Mouse (Mus musculus): ENCODE data around the gene Olfr1206. TPM values are rescaled to one million over a fixed set of nuclear protein-coding genes. Genes with fewer than 3 reads are reported as not detected.

Olfr1206 gene
- not detected in 2 replicates for polyA plus RNA-seq (2012; rRNA removed)

DNA sequence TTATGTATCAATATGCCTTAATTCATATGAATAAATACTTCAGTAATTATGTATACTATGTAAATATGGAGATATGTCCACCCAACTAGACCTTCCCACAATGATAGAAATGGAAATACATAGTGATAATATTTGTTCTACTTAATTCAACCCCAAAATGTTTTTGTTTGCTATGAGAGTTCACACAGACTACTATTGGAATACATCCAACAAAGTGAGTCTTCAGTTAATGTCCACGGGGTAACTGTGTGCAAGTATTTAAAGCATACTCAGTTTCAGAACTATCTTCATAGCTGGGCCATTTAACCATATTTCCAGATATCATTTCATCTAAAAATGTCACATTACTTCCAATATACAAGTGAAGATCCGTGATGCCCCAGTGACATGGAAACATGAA, at the start of gene Olfr1206:
Gene Olfr1206 (plus strand): TSS at position 301 of the 400 bp plus-strand sequence.
- no peak for DNase-seq (ENCODE audit: low read depth)

DNA sequence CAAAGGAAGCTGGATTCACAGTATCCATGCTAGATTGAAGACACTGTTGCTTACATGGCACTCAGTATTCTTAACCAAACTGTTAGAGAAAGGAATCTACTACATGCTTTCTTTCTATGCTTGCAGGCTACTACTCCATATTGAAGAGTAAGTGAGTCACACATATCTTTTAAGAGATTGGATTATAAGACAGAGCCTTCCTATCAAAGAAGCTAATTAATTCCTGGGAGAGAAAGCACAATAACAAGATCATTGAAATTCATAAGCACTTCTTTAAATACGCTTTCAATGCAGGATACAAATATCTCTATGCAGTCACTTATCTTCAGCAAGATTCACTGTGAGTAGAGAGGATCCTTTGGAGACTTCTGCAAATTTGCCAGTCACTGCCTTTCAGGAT, 48.8 kb upstream of the Olfr1206 start, which contains the start of gene Olfr1202:
Gene Olfr1202 (plus strand): TSS at position 301 of the 400 bp plus-strand sequence.
- DNase-seq (ENCODE audit: low read depth) = no peak

DNA sequence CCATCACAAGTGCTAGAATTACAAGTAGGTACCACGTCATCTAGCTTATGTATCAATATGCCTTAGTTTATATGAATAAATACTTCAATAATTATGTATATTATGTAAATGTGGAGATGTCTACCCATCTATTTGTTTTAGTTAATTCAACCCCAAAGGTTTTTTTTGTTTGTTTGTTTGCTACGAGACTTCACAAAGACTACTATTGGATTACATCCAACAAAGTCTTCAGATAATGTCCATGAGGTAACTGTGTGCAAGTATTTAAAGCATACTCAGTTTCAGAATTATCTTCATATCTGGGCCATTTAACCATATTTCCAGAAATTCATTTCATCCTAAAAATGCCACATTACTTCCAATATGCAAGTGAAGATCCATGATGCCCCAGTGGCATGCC, 33.6 kb upstream of the Olfr1206 start, which contains the start of gene Olfr1205:
Gene Olfr1205 (plus strand): TSS at position 301 of the 400 bp plus-strand sequence.
- DNase-seq (ENCODE audit: low read depth) = no peak

DNA sequence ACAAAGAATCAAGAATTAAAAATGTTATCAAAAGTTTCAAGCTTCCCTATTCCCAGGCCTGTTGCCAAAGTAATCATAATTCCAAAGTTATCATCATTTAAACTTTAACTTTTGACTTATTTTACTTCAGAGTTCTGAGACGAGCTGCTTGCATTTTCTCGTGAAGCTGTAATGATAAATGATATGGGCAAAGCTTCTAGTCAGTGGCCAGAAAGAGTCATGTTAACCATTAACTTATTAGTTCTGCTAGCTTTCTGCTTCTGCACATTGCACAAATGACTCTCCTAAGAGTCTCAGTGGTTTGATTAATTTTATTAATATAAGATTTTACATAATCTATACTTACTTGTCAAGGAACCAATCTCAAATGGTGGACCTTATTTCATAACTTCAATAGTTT, 24.6 kb upstream of the Olfr1206 start:
- DNase-seq (ENCODE audit: low read depth) = no peak

DNA sequence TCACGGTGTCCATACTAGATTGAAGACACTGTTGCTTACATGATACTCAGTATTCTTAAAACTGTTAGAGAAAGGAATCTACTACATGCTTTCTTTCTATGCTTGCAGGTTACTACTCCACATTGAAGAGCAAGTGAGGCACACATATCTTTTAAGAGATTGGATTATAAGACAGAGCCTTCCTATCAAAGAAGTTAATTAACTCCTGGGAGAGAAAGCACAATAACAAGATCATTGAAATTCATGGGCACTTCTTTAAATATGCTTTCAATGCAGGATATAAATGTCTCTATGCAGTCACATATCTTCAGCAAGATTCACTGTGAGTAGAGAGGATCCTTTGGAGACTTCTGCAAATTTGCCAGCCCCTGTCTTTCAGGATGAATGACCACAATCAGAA, 14.0 kb upstream of the Olfr1206 start, which contains the start of gene Olfr1204:
Gene Olfr1204 (plus strand): TSS at position 301 of the 400 bp plus-strand sequence.
- DNase-seq (ENCODE audit: low read depth) = no peak

DNA sequence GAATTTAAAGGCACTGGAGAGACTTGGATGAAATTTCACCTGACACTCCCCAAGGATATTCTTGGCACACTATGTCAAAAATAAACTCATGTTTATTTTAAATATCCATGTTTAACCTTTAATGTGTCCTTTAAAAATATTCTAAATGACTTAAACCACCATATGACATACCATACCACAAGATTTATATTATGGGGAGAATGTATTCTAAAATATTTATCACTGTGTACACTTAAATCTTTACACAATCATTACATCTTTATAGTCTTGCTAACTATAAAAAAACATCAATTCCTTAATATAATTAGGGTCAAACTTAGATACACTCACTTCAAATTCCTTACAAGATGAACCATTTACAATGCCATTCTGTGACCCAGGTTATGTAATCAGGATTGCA, 39.2 kb downstream of the Olfr1206 start, which contains the start of gene Olfr1208:
Gene Olfr1208 (minus strand): TSS at position 101 of the 400 bp plus-strand sequence.
- DNase-seq (ENCODE audit: low read depth) = no peak

DNA sequence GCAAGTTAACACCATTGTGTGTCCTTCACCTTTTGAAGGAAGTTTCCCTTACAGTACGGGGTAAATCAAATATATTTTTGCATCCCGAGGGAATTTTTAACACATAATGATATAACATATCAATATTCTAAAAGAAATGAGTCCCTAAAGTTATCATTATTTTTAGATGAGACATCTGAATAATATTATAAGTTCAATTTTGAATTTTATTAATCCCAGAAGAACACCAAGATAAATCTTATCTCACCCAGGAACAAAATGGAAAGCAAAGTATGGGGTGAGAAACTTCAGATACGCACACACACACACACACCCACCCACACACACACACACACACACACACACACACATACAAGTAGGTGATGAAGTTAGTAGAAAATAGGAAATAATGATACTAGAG, 52.0 kb downstream of the Olfr1206 start, which contains the start of gene Olfr1209:
Gene Olfr1209 (minus strand): TSS at position 101 of the 400 bp plus-strand sequence.
- DNase-seq (ENCODE audit: low read depth) = no peak

Other genes starting within 250 kb of the Olfr1206 start
- gene Olfr1191-ps1, start 222.7 kb upstream of the Olfr1206 start, polyA plus RNA-seq (2012; rRNA removed) = not detected in 2 replicates
- not detected in 2 replicates for gene Olfr1192-ps1, start 214.7 kb upstream of the Olfr1206 start, polyA plus RNA-seq (2012; rRNA removed)
- gene Olfr1193, start 187.6 kb upstream of the Olfr1206 start, polyA plus RNA-seq (2012; rRNA removed) = not detected in 2 replicates
- not detected in 2 replicates for gene Olfr1195, start 174.0 kb upstream of the Olfr1206 start, polyA plus RNA-seq (2012; rRNA removed)
- gene Olfr1196, start 158.6 kb upstream of the Olfr1206 start, polyA plus RNA-seq (2012; rRNA removed) = not detected in 2 replicates
- gene Olfr1197, start 130.9 kb upstream of the Olfr1206 start, polyA plus RNA-seq (2012; rRNA removed) = not detected in 2 replicates
- not detected in 2 replicates for gene Olfr1198, start 111.9 kb upstream of the Olfr1206 start, polyA plus RNA-seq (2012; rRNA removed)
- gene Olfr1199, start 102.8 kb upstream of the Olfr1206 start, polyA plus RNA-seq (2012; rRNA removed) = not detected in 2 replicates
- gene Olfr1200, start 92.7 kb upstream of the Olfr1206 start, polyA plus RNA-seq (2012; rRNA removed) = not detected in 2 replicates
- gene Olfr1201, start 70.2 kb upstream of the Olfr1206 start, polyA plus RNA-seq (2012; rRNA removed) = not detected in 2 replicates
- gene Olfr1202, start 48.7 kb upstream of the Olfr1206 start, polyA plus RNA-seq (2012; rRNA removed) = not detected in 2 replicates
- not detected in 2 replicates for gene Olfr1205, start 33.5 kb upstream of the Olfr1206 start, polyA plus RNA-seq (2012; rRNA removed)
- gene Olfr1204, start 13.9 kb upstream of the Olfr1206 start, polyA plus RNA-seq (2012; rRNA removed) = not detected in 2 replicates
- gene Olfr1208, start 39.1 kb downstream of the Olfr1206 start, polyA plus RNA-seq (2012; rRNA removed) = not detected in 2 replicates
- gene Olfr1209, start 51.9 kb downstream of the Olfr1206 start, polyA plus RNA-seq (2012; rRNA removed) = not detected in 2 replicates
- gene Olfr1211, start 74.9 kb downstream of the Olfr1206 start, polyA plus RNA-seq (2012; rRNA removed) = not detected in 2 replicates
- not detected in 2 replicates for gene Olfr1212, start 90.7 kb downstream of the Olfr1206 start, polyA plus RNA-seq (2012; rRNA removed)
- gene Gm13762, start 117.0 kb downstream of the Olfr1206 start, polyA plus RNA-seq (2012; rRNA removed) = not detected in 2 replicates
- not detected in 2 replicates for gene Olfr1214, start 129.4 kb downstream of the Olfr1206 start, polyA plus RNA-seq (2012; rRNA removed)
- gene Olfr1215, start 143.7 kb downstream of the Olfr1206 start, polyA plus RNA-seq (2012; rRNA removed) = not detected in 2 replicates
- not detected in 2 replicates for gene Olfr1216, start 155.1 kb downstream of the Olfr1206 start, polyA plus RNA-seq (2012; rRNA removed)
- gene Olfr1217, start 168.8 kb downstream of the Olfr1206 start, polyA plus RNA-seq (2012; rRNA removed) = not detected in 2 replicates
- not detected in 2 replicates for gene Olfr1218, start 198.0 kb downstream of the Olfr1206 start, polyA plus RNA-seq (2012; rRNA removed)
- gene Olfr1219, start 220.3 kb downstream of the Olfr1206 start, polyA plus RNA-seq (2012; rRNA removed) = not detected in 2 replicates
- gene Olfr1220, start 243.6 kb downstream of the Olfr1206 start, polyA plus RNA-seq (2012; rRNA removed) = not detected in 2 replicates